Mouse (Mus musculus): ENCODE measurements around the gene Rapgef4.

DNA sequence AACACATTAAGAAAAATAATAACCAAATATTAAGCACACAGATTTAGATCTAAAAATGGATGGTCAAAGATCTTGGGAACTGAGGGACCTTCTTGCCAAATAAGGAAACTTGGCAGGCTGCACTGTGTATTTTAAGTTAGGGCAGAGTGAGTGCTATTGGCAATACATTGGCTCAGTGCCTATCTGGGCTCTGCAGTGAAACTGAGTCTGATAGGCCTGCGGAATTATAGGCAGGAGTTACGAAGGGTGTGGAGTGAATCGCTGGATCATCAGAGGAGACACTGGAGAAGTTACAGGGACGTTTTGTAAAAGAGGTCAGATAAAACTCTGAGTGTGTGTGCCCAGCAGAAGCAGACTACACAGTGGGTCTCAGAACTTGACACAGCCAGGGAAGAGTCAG, 306.1 kb downstream of the Rapgef4 start:
- no peak for TF ChIP-seq CTCF (IDR thresholded peaks at IDR 0.05; ENCODE audit: borderline replicate concordance, insufficient read depth, low read depth, low read length)
- no peak for TF ChIP-seq POLR2A (IDR thresholded peaks at IDR 0.05; ENCODE audit: borderline replicate concordance, insufficient read depth, low read length)
